Mouse (Mus musculus): ENCODE results near the gene Greb1.
A peak's percentile ranks its signal among the peaks of the same experiment; 100 is the strongest.

Gene Greb1

GRCm38 (mm10) chr12:16800259-16800958 is at the start of gene Greb1:
TSS of gene Greb1 (minus strand) at chr12:16800886.
- DNase-seq (ENCODE audit: low spot score in 2 of 2): no peak

GRCm38 (mm10) chr12:16849821-16850220 is 49.1 kb upstream of the Greb1 start:
- no peak for DNase-seq (ENCODE audit: low spot score in 2 of 2)

- no peak for DNase-seq (ENCODE audit: low spot score in 2 of 2)
These were observed 47.8 kb upstream of the Greb1 start for GRCm38 (mm10) chr12:16848501-16848900.

GRCm38 (mm10) chr12:16847204-16847792 is 46.6 kb upstream of the Greb1 start:
- DNase-seq (ENCODE audit: low spot score in 2 of 2): no peak

GRCm38 (mm10) chr12:16844623-16845592 is 44.2 kb upstream of the Greb1 start:
- DNase-seq (ENCODE audit: low spot score in 2 of 2): no peak

GRCm38 (mm10) chr12:16840842-16841782 is 40.4 kb upstream of the Greb1 start:
- no peak for DNase-seq (ENCODE audit: low spot score in 2 of 2)

- no peak for DNase-seq (ENCODE audit: low spot score in 2 of 2)
These were observed 37.1 kb upstream of the Greb1 start for GRCm38 (mm10) chr12:16837766-16838165.

GRCm38 (mm10) chr12:16836188-16836587 is 35.5 kb upstream of the Greb1 start:
- DNase-seq (ENCODE audit: low spot score in 2 of 2): no peak

- DNase-seq (ENCODE audit: low spot score in 2 of 2): no peak
These were observed 34.0 kb upstream of the Greb1 start for GRCm38 (mm10) chr12:16834701-16835100.

- DNase-seq (ENCODE audit: low spot score in 2 of 2): no peak
These were observed 30.4 kb upstream of the Greb1 start for GRCm38 (mm10) chr12:16831071-16831470.

GRCm38 (mm10) chr12:16829785-16830184 is 29.1 kb upstream of the Greb1 start:
- peak in 1 of 2 experiments; percentile 8 for DNase-seq (ENCODE audit: low spot score in 2 of 2)

GRCm38 (mm10) chr12:16828505-16828904 is 27.8 kb upstream of the Greb1 start:
- DNase-seq (ENCODE audit: low spot score in 2 of 2): no peak

- DNase-seq (ENCODE audit: low spot score in 2 of 2): no peak
These were observed 23.0 kb upstream of the Greb1 start for GRCm38 (mm10) chr12:16823701-16824100.

GRCm38 (mm10) chr12:16822181-16822734 is 21.6 kb upstream of the Greb1 start:
- no peak for DNase-seq (ENCODE audit: low spot score in 2 of 2)

- no peak for DNase-seq (ENCODE audit: low spot score in 2 of 2)
These were observed 20.1 kb upstream of the Greb1 start for GRCm38 (mm10) chr12:16820761-16821160.

GRCm38 (mm10) chr12:16818513-16818912 is 17.8 kb upstream of the Greb1 start:
- no peak for DNase-seq (ENCODE audit: low spot score in 2 of 2)

GRCm38 (mm10) chr12:16817147-16817546 is 16.5 kb upstream of the Greb1 start:
- no peak for DNase-seq (ENCODE audit: low spot score in 2 of 2)

GRCm38 (mm10) chr12:16811477-16811876 is 10.8 kb upstream of the Greb1 start:
- no peak for DNase-seq (ENCODE audit: low spot score in 2 of 2)

GRCm38 (mm10) chr12:16810525-16811431 is 10.1 kb upstream of the Greb1 start, which contains the start of gene E2f6:
TSS of gene E2f6 (plus strand) at chr12:16810963.
- peak; percentile 61 to 77 for DNase-seq (ENCODE audit: low spot score in 2 of 2)

- DNase-seq (ENCODE audit: low spot score in 2 of 2): peak in 1 of 2 experiments; percentile 10
These were observed 7.4 kb upstream of the Greb1 start for GRCm38 (mm10) chr12:16808045-16808444.
